Comparison of ENCODE assay signal across 22 mouse cellular contexts in genomic region chr2:34409741-34410340, GRCm38 (mm10). TPM values are rescaled to one million over a fixed set of nuclear protein-coding genes. Genes with fewer than 3 reads are reported as not detected.
DNase-seq lines count a peak whose midpoint lies in the region; ATAC-seq and TF ChIP-seq lines count a peak whose summit lies in the region.
"Had no signal": no experiment of that assay in that cellular context is flagged by ENCODE, and none has a peak within 500 bp of the region (broad histone marks: within the 10 kb centered on the region; RNA-seq: fewer than 3 reads in every experiment).

No protein-coding gene starts in this region.

- H3K36me3 ChIP-seq in lung, embryonic 16.5 days (ENCODE audit: control insufficient read depth, insufficient read depth, low read length): no peaks in the 10 kb centered on the region
- H3K36me3 ChIP-seq in stomach, postnatal 0 days (ENCODE audit: control insufficient read depth, insufficient read depth, low read length): 0 out of 2 replicates have a peak, but pooled peaks cover 2% of the 10 kb centered on the region
- H3K36me3 ChIP-seq: heart, embryonic 12.5 days; liver, embryonic 15.5 days; neural tube, embryonic 15.5 days had no signal

- no peaks in the 10 kb centered on the region for H3K27me3 ChIP-seq in lung, embryonic 16.5 days (ENCODE audit: control insufficient read depth, insufficient read depth, low read depth, low read length)
- H3K27me3 ChIP-seq in stomach, postnatal 0 days (ENCODE audit: control insufficient read depth, insufficient read depth, low read length): no peaks in the 10 kb centered on the region
- H3K27me3 ChIP-seq: CH12.LX; heart, embryonic 12.5 days; liver, embryonic 15.5 days; neural tube, embryonic 15.5 days had no signal

- no peak for TF ChIP-seq CTCF in stomach, postnatal 0 days (IDR thresholded peaks at IDR 0.05; ENCODE audit: low read depth)

- WGBS in lung, embryonic 16.5 days: 35% methylated on average over 5 of the region's 5 CpGs
- whole genome bisulfite sequencing in stomach, postnatal 0 days: 47% methylated on average over 5 of the region's 5 CpGs

- peak overlapping the region; percentile 9; the same call in 1 of the 2 replicates for H3K27ac ChIP-seq in lung, embryonic 16.5 days (ENCODE audit: low read length)
- H3K27ac ChIP-seq in stomach, postnatal 0 days (replicated peaks): peak overlapping the region; percentile 35; the same call in 1 of the 2 replicates
- H3K27ac ChIP-seq: kidney, postnatal 0 days; left cerebral cortex, adult 2 months; liver, embryonic 15.5 days; macrophage; neural tube, embryonic 15.5 days had no signal

- peaks cover 18% of the 10 kb centered on the region for H3K4me1 ChIP-seq in lung, embryonic 16.5 days (replicated peaks; ENCODE audit: control insufficient read depth, insufficient read depth, low read length)
- H3K4me1 ChIP-seq in stomach, postnatal 0 days (replicated peaks; ENCODE audit: control insufficient read depth, insufficient read depth): 0 out of 2 replicates have a peak, but pooled peaks cover 2% of the 10 kb centered on the region

- H3K9me3 ChIP-seq in lung, embryonic 16.5 days (ENCODE audit: control insufficient read depth, low read length): no peaks in the 10 kb centered on the region
- no peaks in the 10 kb centered on the region for H3K9me3 ChIP-seq in stomach, postnatal 0 days (ENCODE audit: control insufficient read depth, low read length)
- H3K9me3 ChIP-seq: G1E; heart, embryonic 12.5 days; liver, embryonic 15.5 days; neural tube, embryonic 15.5 days had no signal

- H3K4me2 ChIP-seq in lung, embryonic 16.5 days (ENCODE audit: low read depth, low read length): no peak overlapping the region
- H3K4me2 ChIP-seq in stomach, postnatal 0 days (replicated peaks; ENCODE audit: low read depth): no peak overlapping the region
- H3K4me2 ChIP-seq: heart, embryonic 12.5 days; liver, embryonic 15.5 days; midbrain, embryonic 11.5 days; neural tube, embryonic 15.5 days had no signal

- peak; percentile 15 for DNase-seq in heart, adult 11 months
- DNase-seq in heart, adult 18-20 months: no peak
- DNase-seq in lung, postnatal 25 days (ENCODE audit: low spot score): no peak
- DNase-seq in Muller cell, postnatal 12 days (ENCODE audit: inconsistent ontology term): peak; percentile 62
- no peak for DNase-seq in stomach, postnatal 0 days (ENCODE audit: low spot score)
- no peak for DNase-seq in cerebellum, adult 11-12 months
- DNase-seq: B cell, adult 2 months; cerebellum, adult 11 months; heart, postnatal 14 days; kidney, adult 11 months; right cerebral cortex, adult 18-20 months; right cerebral cortex, postnatal 4 days had no signal

- no peak for ATAC-seq in lung, embryonic 16.5 days (ENCODE audit: low read depth)
- no peak for ATAC-seq in stomach, postnatal 0 days (ENCODE audit: low FRiP score, low TSS enrichment)

- no peak overlapping the region for H3K4me3 ChIP-seq in lung, embryonic 16.5 days (ENCODE audit: low read length)
- H3K4me3 ChIP-seq in stomach, postnatal 0 days (ENCODE audit: low read depth, low read length): no peak overlapping the region
- H3K4me3 ChIP-seq: heart, embryonic 12.5 days; left cerebral cortex, adult 2 months; liver, embryonic 15.5 days; neural tube, embryonic 15.5 days had no signal

- H3K9ac ChIP-seq in lung, embryonic 16.5 days (ENCODE audit: low read length): 0 out of 2 replicates have a peak overlapping the region, but pooled peaks have one; percentile 1
- H3K9ac ChIP-seq in stomach, postnatal 0 days (ENCODE audit: low read length): no peak overlapping the region
- H3K9ac ChIP-seq: heart, embryonic 12.5 days; liver, embryonic 15.5 days; neural tube, embryonic 15.5 days had no signal

- no peak for TF ChIP-seq EP300 in stomach, postnatal 0 days (optimal IDR thresholded peaks at IDR 0.05)

RNA-seq across cellular contexts. Expression of gene Mapkap1, which starts 3.3 kb away (rescaled TPM):
- total RNA-seq in heart, adult 18-20 months (2021): 10 to 100 TPM; 71.8 to 74.5 TPM
- polyA plus RNA-seq in lung, embryonic 16.5 days (2015; fragmentation: Nextera tagmentation; extraction: Ambion mirVana): 70.6 and 74.6 TPM in 2 replicates
- polyA plus RNA-seq in stomach, postnatal 0 days (2015; fragmentation: Nextera tagmentation; extraction: Ambion mirVana): 57.8 and 61.0 TPM in 2 replicates

RNA-seq across cellular contexts. Expression of gene Pbx3, which starts 36.9 kb away (rescaled TPM):
- total RNA-seq in heart, adult 18-20 months (2021): 10 to 100 TPM in 1 of 2 experiments, 1 to 10 TPM in 1; 8.2 to 11.0 TPM
- polyA plus RNA-seq in lung, embryonic 16.5 days (2015; fragmentation: Nextera tagmentation; extraction: Ambion mirVana): 24.2 and 25.1 TPM in 2 replicates
- polyA plus RNA-seq in stomach, postnatal 0 days (2015; fragmentation: Nextera tagmentation; extraction: Ambion mirVana): 11.6 and 14.1 TPM in 2 replicates

Comparison
In these comparisons a context has a peak if more than half of its experiments do, and no peak if none do; other contexts are left out.
1. DNase-seq: peak in heart, adult 11 months (single experiment) and Muller cell, postnatal 12 days (single experiment); none in heart, adult 18-20 months (0 of 2), lung, postnatal 25 days (single experiment), stomach, postnatal 0 days (single experiment) and cerebellum, adult 11-12 months (single experiment).